Mouse (Mus musculus) lung, adult 2 months (tissue): ENCODE results near the gene Casp6. TPM values are rescaled to one million over a fixed set of nuclear protein-coding genes. Genes with fewer than 3 reads are reported as not detected.
A peak's percentile ranks its signal among the peaks of the same experiment; 100 is the strongest.

Experiments
- DNase-seq: peaks from one replicate; pipeline ENCODE4 v3.0.0; 2022
- H3K4me1 ChIP-seq: fragments of 200-500 bp; 2 replicates; pipeline ENCODE4 v1.6.1; 2011; ENCODE audit warnings: low read length; ENCODE audit not compliant: control insufficient read depth, insufficient read depth
- H3K4me3 ChIP-seq: fragments of 200-500 bp; replicated peaks from 2 replicates; pipeline ENCODE3; 2011; ENCODE audit warnings: low read depth, mild to moderate bottlenecking, control low read depth, low read length; ENCODE audit errors: extremely low read depth
- CTCF ChIP-seq: fragments of 200-500 bp; IDR thresholded peaks from 2 replicates; pipeline ENCODE4 v1.5.1; 2011; ENCODE audit warnings: mild to moderate bottlenecking, low read length, control low read depth; ENCODE audit not compliant: insufficient read depth
- POLR2A ChIP-seq: fragments of 200-500 bp; IDR thresholded peaks from 2 replicates; pipeline ENCODE4 v1.6.1; 2011; ENCODE audit warnings: low read depth, mild to moderate bottlenecking, control low read depth, low read length, borderline replicate concordance; ENCODE audit errors: extremely low read depth
- WGBS: fragments of 180-500 bp; shearing (Covaris S2); methylation state at CpG from one replicate; pipeline ENCODE4 v1.1.7; 2018; 5-methylcytosine and 5-hydroxymethylcytosine counted together
- polyA plus RNA-seq: library from polyadenylated mRNA; depleted of rRNA; stranded (reverse); fragments of >200 nt; gene quantifications from 2 replicates; pipeline ENCODE4 v1.2.3, GENCODE M21; 2012; rRNA removed

The Casp6 gene
- polyA plus RNA-seq = 40.6 and 41.5 TPM in 2 replicates

GRCm38 (mm10) chr3:129901271-129901809 is at the start of gene Casp6:
Casp6 (plus strand) TSS chr3:129901425.
- Histone ChIP-seq H3K4me1 (peaks cover 4% of the 10 kb centered on the region), H3K4me3 (peak within 1 kb of the TSS; percentile 99)
- under 1% methylated on average over 34 of the region's 34 CpGs for WGBS
- peak; percentile 61; the same call in 1 of the 2 replicates for TF ChIP-seq POLR2A
- no peak for TF ChIP-seq CTCF
- peak; percentile 85 for DNase-seq

- 37% methylated on average over 2 of the region's 2 CpGs for WGBS
- no peak overlapping the region for H3K4me3 ChIP-seq
- DNase-seq = no peak
- H3K4me1 ChIP-seq = no peaks in the 10 kb centered on the region
- TF ChIP-seq POLR2A (no peak), CTCF (no peak)
These were observed 38.6 kb upstream of the Casp6 start for GRCm38 (mm10) chr3:129862592-129862991.

DNA sequence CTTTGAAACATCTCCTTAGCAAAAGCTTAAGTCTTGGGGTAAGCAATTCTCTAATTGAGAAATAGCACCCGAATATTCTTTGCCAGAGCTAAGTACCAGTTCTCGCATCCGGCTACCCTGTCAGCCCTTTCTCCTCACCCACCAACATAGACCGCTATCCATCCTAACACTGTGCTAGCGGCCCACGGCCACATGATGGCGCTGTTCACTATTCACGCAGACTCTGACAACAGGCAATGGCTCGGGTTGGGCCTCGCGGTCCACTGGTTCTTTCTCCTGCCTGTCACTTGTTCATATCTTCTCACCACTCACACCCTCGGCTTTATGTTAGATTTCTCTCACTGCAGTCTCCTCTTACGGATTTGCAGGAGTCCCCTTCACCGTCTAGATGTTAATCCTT is 37.5 kb upstream of the Casp6 start:
- peak; percentile 31 for DNase-seq
- TF ChIP-seq CTCF (peak; percentile 81), POLR2A (no peak)
- 46% methylated on average over 14 of the region's 14 CpGs for WGBS
- Histone ChIP-seq H3K4me1 (no peaks in the 10 kb centered on the region), H3K4me3 (no peak overlapping the region)

DNA sequence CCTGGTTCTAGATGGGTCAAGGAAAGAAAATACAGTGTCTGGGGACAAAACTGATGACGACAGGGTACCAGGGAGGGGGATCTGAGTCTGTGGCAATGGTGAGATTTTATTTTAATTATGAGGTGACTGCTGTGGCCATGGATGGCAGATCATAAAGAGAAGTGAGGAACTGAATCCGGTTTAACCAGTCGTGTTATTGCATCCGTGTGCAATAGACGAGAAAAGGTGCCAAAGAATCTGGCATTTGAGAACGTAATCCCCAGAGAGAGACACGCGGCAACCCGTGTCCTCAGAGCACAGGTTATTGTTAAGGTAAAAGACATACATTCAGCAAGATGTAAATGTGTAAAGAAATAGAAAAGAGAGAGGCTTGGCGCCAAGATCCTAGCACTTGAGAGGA is 23.9 kb upstream of the Casp6 start:
- TF ChIP-seq POLR2A (no peak), CTCF (no peak)
- no peak for DNase-seq
- Histone ChIP-seq H3K4me3 (no peak overlapping the region), H3K4me1 (no peaks in the 10 kb centered on the region)
- 72% methylated on average over 10 of the region's 10 CpGs for WGBS

DNA sequence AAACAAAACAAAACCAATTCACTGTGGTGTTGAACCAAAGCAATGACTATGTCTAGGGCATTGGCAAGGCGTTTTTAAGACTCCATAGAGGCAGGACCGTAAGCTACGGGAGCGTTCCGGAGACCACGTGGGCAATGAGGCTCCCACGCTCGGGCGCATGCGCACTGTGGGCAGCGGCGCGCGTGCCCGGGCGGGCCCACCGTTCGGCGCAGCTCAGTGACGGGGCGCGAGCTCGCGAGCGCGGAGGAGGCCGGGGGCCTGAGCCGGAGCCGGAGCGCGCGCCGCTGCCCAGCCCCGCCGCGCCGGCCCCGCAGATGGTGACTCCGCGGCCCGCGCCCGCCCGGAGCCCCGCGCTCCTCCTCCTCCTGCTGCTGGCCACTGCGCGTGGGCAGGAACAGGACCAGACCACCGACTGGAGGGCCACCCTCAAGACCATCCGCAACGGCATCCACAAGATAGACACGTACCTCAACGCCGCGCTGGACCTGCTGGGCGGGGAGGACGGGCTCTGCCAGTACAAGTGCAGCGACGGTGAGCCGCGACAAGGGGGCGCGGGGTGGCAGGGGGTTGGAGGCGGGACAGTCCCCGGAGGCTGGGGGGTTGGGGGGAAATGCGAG is 22.7 kb upstream of the Casp6 start, which contains the start of gene Pla2g12a:
Gene Pla2g12a (plus strand): TSS at position 202 of the 617 bp plus-strand sequence.
- DNase-seq = peak; percentile 80
- H3K4me3 ChIP-seq = peak within 1 kb of the TSS; percentile 84
- no peaks in the 10 kb centered on the region for H3K4me1 ChIP-seq
- 0 out of 2 replicates have a peak, but pooled peaks have one; percentile 27 for TF ChIP-seq POLR2A
- TF ChIP-seq CTCF = no peak
- under 1% methylated on average over 66 of the region's 66 CpGs for WGBS

- Histone ChIP-seq H3K4me1 (no peaks in the 10 kb centered on the region), H3K4me3 (peak overlapping the region; percentile 84)
- no peak for DNase-seq
- 2% methylated on average over 23 of the region's 25 CpGs for WGBS
- TF ChIP-seq POLR2A (peak; percentile 40; the same call in 1 of the 2 replicates), CTCF (no peak)
These were observed 22.0 kb upstream of the Casp6 start for GRCm38 (mm10) chr3:129879131-129879757.

GRCm38 (mm10) chr3:129879913-129880312 is 21.3 kb upstream of the Casp6 start:
- 74% methylated on average over 2 of the region's 2 CpGs for WGBS
- Histone ChIP-seq H3K4me3 (no peak overlapping the region), H3K4me1 (no peaks in the 10 kb centered on the region)
- no peak for TF ChIP-seq CTCF
- TF ChIP-seq POLR2A = no peak
- no peak for DNase-seq

DNA sequence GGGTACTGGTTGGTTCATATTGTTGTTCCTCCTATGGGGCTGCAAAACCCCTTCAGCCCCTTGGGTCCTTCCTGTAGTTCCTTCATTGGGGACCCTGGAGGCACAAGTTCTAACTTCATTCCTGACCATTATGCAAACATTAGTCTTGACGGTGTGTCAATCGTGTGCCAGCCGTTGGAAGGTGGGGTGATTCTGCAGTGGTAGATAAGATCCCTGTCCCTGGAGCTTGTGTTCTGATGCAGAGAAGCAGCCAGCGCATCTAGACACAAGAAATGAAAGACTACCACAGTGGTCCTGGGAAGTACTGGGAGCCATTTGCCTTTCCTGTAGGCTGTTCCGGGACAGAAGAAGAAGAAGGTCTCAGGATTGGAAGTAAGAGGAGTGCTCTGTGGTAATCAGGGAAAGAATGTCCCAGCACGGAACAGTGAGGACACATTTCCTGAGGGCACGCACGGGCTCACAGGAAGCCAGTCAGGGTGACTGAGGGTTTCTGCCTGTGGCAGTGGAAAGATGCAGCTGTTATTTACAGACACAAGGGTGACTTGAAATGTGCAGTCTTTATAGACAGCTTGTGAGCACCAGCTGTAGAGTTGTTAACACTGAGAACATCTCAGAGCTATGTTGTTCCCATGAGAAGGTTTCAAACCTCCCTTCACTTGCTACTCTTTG is 20.2 kb upstream of the Casp6 start:
- DNase-seq = no peak
- Histone ChIP-seq H3K4me1 (no peaks in the 10 kb centered on the region), H3K4me3 (no peak overlapping the region)
- 51% methylated on average over 8 of the region's 8 CpGs for WGBS
- no peak for TF ChIP-seq POLR2A
- no peak for TF ChIP-seq CTCF

DNA sequence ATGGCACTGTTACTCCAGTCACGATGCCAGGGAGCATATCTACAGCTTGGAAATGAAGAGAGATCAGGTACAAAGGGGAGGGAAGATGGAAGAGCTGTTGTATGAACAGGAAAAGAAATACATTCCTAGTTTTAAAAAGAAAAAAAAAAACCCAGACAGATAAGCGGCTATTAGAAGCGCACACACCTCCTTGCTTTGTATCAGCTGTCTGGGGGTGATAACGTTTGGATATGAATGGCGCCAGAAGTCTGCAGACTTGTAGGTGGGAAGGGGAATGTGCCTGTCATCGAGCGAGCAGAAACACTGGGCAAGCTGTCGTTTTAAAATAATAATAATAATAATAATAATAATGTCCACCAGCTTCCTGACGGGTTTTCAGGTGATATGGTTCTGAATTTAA is 15.6 kb upstream of the Casp6 start:
- H3K4me3 ChIP-seq = no peak overlapping the region
- TF ChIP-seq POLR2A = no peak
- no peak for TF ChIP-seq CTCF
- no peak for DNase-seq
- no peaks in the 10 kb centered on the region for H3K4me1 ChIP-seq
- 73% methylated on average over 9 of the region's 9 CpGs for WGBS

DNA sequence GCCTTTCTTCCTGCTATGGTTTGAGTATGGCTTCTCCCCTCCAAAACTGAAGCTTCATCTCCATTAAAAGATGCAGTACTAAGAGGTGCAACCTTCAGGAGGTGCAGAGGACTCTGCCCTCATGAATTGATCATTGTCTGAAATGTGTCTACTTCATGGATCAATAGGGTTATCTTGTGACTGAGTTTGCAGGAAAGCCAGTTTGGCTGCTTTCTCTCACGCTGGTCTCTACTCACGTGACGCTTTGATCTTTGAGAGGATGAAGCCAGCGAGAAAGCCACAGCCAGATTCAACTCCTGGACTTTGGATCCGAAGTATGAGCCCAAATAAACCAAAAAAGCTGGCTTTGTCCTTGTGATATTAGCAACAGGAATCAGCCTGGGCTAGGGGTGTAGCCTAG is 14.8 kb upstream of the Casp6 start:
- H3K4me3 ChIP-seq = no peak overlapping the region
- H3K4me1 ChIP-seq = no peaks in the 10 kb centered on the region
- no peak for DNase-seq
- TF ChIP-seq POLR2A = no peak
- TF ChIP-seq CTCF = no peak
- WGBS = 79% methylated on average over 5 of the region's 5 CpGs
